Mouse (Mus musculus) monocyte, adult 5-6 weeks (primary cell): Measurements from ENCODE around the gene Spo11. TPM values are rescaled to one million over a fixed set of nuclear protein-coding genes. Genes with fewer than 3 reads are reported as not detected.
A peak's percentile ranks its signal among the peaks of the same experiment; 100 is the strongest.

ENCODE experiments used
- ATAC-seq: fragments of 153-309, 156-312 bp; replicated peaks from 2 replicates; pipeline ENCODE4 v1.8.0; 2017; ENCODE audit warnings: mild to moderate bottlenecking; ENCODE audit not compliant: low TSS enrichment, insufficient number of reproducible peaks, severe bottlenecking, poor library complexity, low FRiP score
- total RNA-seq: library from RNA; stranded (forward); fragments of 200-1000, 200-491, 200-594 nt; gene quantifications from 3 replicates; pipeline ENCODE4 v1.2.3, GENCODE M21; 2017

The Spo11 gene
- total RNA-seq, 1 experiment from 2014 or later, result 7.4 TPM

DNA sequence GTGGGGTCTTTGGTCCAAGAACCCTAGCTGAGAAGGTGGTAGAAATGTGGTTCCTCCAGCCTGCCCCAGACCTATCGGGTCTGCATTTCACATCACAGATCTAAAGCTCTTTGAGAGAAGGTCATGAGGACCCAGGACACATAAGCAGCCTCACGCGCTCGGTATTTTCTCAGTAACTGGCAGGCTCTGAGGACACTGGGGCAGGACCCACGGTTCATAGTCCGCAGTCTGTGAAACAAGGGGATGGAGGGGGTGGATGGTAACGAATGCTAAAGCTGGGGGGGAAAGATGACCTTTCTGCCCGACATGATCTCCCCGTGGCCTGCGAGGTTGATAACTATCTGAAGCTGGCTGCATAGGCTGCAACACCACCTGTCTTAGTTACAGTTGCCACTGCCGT, 20.2 kb downstream of the Spo11 start:
- no peak for ATAC-seq

GRCm38 (mm10) chr2:172998478-172998877, 21.0 kb downstream of the Spo11 start:
- ATAC-seq, result no peak

- ATAC-seq, result peak; percentile 92
Observed at GRCm38 (mm10) chr2:172999630-173000284, 22.3 kb downstream of the Spo11 start, which contains the start of gene Rae1. Rae1 (plus strand) TSS chr2:173000117.

- ATAC-seq, result no peak
Observed at GRCm38 (mm10) chr2:173000285-173000652, 22.8 kb downstream of the Spo11 start.

DNA sequence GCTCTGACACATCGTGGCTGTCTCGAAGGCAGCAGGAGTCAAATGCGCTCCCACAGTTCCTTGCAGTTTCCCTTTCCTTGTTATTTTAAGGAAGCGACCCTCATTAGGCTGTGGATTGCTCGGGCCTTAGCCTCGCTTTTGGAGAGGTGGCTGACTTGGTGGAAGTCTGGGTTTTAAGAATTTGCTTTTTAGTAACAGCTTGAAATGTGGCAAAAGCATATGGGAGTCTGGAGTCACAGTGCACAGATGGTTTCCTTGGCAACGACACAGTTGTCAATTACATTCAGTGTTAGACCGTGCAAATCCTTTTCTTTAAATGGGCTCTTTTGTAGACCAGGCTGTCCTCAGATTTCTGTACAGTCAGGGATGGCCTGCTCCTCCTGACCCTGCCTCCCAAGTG, 23.4 kb downstream of the Spo11 start:
- ATAC-seq, result no peak

DNA sequence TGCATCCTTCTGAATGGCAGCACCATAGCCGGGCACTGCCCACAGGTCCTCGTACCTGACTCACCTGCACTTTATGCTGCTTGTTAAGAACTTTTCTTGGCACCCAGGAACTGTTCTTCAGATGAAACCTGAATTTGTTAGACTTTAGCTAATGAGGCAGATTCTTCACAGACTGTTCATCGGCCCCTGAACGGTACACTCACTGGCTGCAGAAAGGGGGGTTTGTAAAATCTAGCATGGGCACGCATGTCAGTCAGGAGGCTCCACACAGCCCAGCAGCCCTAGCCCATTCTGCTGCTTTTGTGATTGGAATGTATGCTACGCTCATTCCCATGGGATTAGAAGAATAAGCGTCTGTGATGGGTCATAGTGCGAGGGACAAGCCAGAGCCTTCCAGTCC, 26.2 kb downstream of the Spo11 start:
- ATAC-seq, result no peak

DNA sequence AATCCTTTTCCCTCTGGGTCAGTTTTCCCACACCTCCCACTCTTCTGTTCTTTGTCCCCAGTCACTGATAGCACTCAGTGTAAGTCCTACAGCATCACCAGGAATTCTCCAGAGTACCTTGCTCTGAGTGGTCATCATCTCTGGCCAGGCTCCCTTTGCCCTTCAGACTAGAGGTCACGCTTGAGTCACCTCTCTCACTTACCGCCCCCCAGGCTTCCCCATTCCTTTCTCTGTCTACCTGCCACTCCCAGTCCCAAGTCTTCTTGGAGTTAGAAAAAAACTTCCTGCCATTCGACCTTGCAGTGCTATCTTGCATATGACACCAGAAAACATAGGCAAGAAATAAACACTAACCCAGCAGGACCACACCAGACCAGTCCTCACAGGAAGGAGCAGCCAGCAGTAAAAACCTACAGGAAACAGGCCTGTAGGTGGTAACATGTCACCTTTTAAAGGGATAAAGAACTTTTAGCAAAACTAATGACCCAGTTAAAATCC, 32.8 kb downstream of the Spo11 start:
- ATAC-seq, result no peak

- ATAC-seq, result no peak
Observed at GRCm38 (mm10) chr2:173011440-173011839, 33.9 kb downstream of the Spo11 start.

DNA sequence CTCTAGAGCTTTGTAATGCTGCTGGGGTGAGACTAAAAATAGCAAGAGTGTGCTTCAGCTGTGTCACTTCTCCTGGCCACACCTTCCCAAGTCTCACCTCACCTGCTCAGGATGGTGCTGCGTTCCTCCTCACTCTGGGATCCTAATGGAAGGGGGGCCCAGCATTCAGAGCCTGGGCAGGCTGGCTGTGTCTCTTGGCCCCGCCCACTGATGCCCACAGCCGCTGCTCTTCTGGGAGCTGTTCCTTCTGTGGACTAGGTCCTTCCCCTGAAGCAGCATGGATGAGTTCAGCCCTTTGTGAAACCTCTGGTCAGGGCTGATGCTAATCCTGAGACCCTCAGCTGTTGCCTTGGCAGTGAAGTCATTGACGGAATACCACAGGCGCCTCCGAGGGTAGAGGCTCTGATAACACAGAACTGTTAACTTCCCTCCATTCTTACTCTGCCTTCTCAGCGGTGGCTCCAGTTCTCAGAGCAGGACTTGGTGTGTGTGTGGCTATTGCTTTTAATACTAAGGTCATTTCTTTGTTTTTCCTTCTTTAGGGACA, 37.3 kb downstream of the Spo11 start:
- ATAC-seq, result no peak

DNA sequence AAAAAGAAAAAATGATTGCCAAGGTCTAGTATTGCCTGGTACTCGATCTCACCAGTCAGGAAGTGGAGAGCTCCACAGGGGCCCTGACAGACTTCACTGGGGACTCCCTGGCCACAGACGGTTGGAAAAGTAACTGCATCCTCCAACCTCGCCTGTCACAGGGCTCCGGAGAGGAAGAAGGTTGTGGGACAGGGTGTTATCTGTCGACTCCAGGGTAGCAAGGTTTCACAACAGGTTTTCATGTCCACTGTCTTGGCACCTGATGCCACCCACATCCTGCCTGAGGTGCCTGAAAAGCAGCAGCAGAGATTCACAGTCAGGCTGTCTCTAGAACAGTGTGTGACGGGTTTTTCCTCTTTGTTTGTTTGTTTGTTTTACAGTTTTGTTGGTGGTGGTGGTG, 40.4 kb downstream of the Spo11 start:
- no peak; the same call in 1 of the 2 replicates for ATAC-seq

DNA sequence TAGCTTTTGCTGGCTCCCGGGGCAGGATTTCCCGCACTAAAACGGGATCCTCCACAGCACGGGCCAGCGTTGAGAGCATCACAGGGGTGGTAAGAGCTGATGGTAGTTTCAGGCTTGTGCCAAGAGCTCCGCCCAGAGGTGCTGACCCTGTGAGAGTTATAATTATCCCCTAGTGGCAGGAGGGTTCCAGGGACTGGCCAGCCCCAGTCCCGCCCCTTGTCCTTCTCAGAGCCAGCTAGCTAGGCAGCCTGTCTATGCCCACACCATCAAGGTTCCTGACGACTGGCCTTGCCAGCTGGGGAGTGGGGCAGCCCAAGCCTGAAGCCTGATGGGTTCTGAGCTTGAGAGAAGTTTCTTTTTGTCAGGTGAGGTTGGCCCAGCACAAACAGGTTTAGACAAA, 41.1 kb downstream of the Spo11 start:
- no peak for ATAC-seq

DNA sequence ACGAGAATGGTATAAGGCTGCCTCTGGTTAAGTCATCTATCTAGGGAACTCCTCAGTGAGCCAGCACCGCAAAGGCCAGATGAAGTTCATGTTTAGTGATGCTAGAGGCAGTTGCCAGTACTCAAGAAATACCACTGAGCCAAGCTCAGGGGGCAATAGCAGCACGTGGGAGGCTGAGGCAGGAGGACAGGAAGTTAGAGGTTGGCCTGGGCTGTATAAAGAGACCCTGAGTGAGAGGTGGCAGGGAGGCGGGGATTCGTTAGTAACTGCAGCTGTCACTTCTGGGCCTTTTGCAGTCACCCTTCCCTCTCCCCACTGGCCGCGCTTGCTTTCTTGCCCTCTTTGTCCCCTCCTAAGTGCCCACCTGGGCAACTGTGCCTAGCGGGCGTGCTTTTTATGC, 41.8 kb downstream of the Spo11 start:
- no peak for ATAC-seq

GRCm38 (mm10) chr2:173019790-173020189, 42.3 kb downstream of the Spo11 start:
- peak; percentile 58 for ATAC-seq

- ATAC-seq, result no peak
Observed at GRCm38 (mm10) chr2:173020430-173020829, 42.9 kb downstream of the Spo11 start, which contains the start of gene Rbm38. Rbm38 (plus strand) TSS chr2:173020498.

DNA sequence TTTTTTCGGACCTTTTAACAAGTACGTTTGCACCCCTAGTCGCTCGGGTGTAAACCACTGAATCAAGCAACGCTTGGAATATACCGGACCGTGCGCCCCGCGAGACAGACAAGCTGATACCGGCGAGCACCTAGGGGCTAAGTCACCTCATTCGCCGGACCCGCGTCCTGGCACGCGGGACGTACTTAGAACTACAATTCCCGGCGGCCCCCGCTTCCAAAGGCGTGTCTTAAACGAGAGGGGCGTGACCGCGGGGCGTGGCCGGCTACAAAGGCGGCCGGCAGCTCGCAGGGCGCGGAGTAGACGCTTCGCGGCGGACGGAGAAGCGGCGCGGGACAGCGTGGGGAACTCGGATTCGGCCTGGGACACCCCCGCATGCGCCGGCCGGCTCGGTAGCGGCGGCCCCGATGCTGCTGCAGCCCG, 44.1 kb downstream of the Spo11 start:
- ATAC-seq, result peak; percentile 61

- no peak for ATAC-seq
Observed at GRCm38 (mm10) chr2:173022056-173022681, 44.7 kb downstream of the Spo11 start.

DNA sequence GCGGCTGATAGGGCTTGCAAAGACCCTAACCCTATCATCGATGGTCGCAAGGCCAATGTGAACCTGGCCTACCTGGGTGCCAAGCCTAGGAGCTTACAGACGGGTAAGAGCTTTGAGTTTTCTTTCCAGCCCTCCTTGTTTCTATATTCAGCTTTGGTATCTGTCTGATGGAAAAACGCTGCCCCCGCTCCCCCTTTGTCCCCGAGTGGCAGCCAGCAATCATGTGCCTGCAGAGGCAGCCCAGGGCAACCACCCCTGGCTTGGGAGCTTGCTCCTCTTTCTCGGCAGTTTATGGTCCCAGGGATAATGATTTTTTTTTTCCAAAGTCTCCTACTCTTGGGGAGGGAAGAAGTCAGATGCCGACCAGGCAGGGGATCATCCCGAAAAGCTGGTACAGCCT, 45.3 kb downstream of the Spo11 start:
- no peak for ATAC-seq

DNA sequence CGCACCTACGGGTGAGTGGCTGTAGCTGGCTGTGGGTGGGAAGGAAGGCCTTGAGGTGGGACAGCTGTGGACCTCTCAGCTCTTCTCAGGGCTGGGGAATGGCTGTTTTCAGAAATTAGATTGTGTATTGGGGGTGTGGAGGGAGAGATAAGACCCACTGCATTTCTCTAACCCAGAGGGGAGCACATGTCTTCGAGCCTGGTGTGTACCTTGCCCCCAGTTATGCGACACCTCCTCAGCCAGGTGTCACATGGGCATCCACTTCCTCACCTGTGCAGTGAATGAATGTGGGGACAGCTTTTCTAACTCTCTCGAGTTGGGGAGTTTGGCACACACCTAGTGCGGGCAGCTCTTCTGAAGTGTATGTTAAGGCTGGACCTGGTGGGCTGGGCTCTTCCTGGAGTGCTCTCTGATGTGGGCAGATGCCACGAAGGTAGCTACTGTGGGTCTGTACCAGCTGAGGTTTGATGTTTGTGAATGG, 45.9 kb downstream of the Spo11 start:
- ATAC-seq, result no peak

GRCm38 (mm10) chr2:173023966-173024365, 46.5 kb downstream of the Spo11 start:
- no peak for ATAC-seq

DNA sequence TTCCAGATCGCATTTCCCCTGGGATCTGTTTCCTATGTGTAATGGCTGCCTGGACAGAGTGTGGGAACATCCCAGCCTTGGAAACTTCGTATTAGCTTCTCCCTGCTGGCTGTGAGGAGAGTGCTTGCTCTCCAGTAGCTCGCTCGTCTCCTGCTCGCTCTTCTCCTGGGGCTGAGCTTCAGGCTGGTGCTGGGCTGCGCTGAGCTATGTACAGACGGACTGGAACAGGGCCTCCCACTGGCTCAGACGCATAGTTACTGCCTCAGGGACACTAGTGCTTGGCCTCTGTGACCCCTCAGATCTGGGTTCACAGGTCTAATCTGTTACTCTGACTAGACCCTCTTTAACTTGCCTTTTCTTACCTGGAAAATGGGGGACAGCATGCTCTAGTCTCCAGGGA, 46.9 kb downstream of the Spo11 start:
- ATAC-seq, result no peak
